Mouse (Mus musculus): ENCODE results near the gene Fbxo11.

Fbxo11 gene

GRCm38 (mm10) chr17:88065031-88065800 lies at the start of gene Fbxo11:
TSS of gene Fbxo11 (minus strand) at chr17:88065291.
- DNase-seq = peak; percentile 66

GRCm38 (mm10) chr17:88113883-88114229 lies 48.8 kb upstream of the Fbxo11 start:
- DNase-seq = no peak

- DNase-seq = no peak
Observed at GRCm38 (mm10) chr17:88113015-88113882, 48.2 kb upstream of the Fbxo11 start.

GRCm38 (mm10) chr17:88111865-88112645 lies 47.0 kb upstream of the Fbxo11 start:
- peak; percentile 43 for DNase-seq

- no peak for DNase-seq
Observed at GRCm38 (mm10) chr17:88111081-88111796, 46.1 kb upstream of the Fbxo11 start.

- peak; percentile 14 for DNase-seq
Observed at GRCm38 (mm10) chr17:88107708-88108107, 42.6 kb upstream of the Fbxo11 start.

GRCm38 (mm10) chr17:88106365-88106764 lies 41.3 kb upstream of the Fbxo11 start:
- DNase-seq = no peak

- DNase-seq = no peak
Observed at GRCm38 (mm10) chr17:88102597-88102996, 37.5 kb upstream of the Fbxo11 start.

GRCm38 (mm10) chr17:88098181-88098852 lies 33.2 kb upstream of the Fbxo11 start:
- no peak for DNase-seq

GRCm38 (mm10) chr17:88097543-88097942 lies 32.5 kb upstream of the Fbxo11 start:
- DNase-seq = no peak

GRCm38 (mm10) chr17:88096809-88097399 lies 31.8 kb upstream of the Fbxo11 start:
- no peak for DNase-seq

GRCm38 (mm10) chr17:88095517-88096198 lies 30.6 kb upstream of the Fbxo11 start:
- DNase-seq = no peak

GRCm38 (mm10) chr17:88094327-88094726 lies 29.2 kb upstream of the Fbxo11 start:
- no peak for DNase-seq

GRCm38 (mm10) chr17:88093798-88094197 lies 28.7 kb upstream of the Fbxo11 start:
- no peak for DNase-seq

- DNase-seq = no peak
Observed at GRCm38 (mm10) chr17:88085976-88086375, 20.9 kb upstream of the Fbxo11 start.

- DNase-seq = no peak
Observed at GRCm38 (mm10) chr17:88081446-88081845, 16.4 kb upstream of the Fbxo11 start.

GRCm38 (mm10) chr17:88079771-88080170 lies 14.7 kb upstream of the Fbxo11 start:
- DNase-seq = no peak

GRCm38 (mm10) chr17:88072047-88072446 lies 7.0 kb upstream of the Fbxo11 start:
- no peak for DNase-seq

- DNase-seq = no peak
Observed at GRCm38 (mm10) chr17:88068024-88068719, 3.1 kb upstream of the Fbxo11 start.

- no peak for DNase-seq
Observed at GRCm38 (mm10) chr17:88067202-88067901, 2.3 kb upstream of the Fbxo11 start.

All from thymus, postnatal 25 days (tissue).